Mouse (Mus musculus) left cerebral cortex, postnatal 10 days (tissue): ENCODE measurements around the gene 4930447C04Rik. TPM values are rescaled to one million over a fixed set of nuclear protein-coding genes. Genes with fewer than 3 reads are reported as not detected.

Source experiments
- DNase-seq, 2 experiments: peaks; one replicate each; pipeline ENCODE4 v3.0.0; 2021 to 2022; ENCODE audit warnings: low spot score in 2 of 2, mixed read lengths in 1 of 2; ENCODE audit errors: extremely low spot score in 1 of 2
- intact Hi-C: fragments of 180-260 bp; cut with DNase I; formaldehyde crosslinking; loops from one replicate; pipeline ENCODE4 v1.15.1; 2025
- total RNA-seq, 2 experiments: library from RNA; stranded (reverse); gene quantifications; 2 replicates each; pipeline ENCODE4 v1.2.3; 2021

The 4930447C04Rik gene
- total RNA-seq, 2 experiments from 2014 or later: 7.6 to 9.0 TPM

DNA sequence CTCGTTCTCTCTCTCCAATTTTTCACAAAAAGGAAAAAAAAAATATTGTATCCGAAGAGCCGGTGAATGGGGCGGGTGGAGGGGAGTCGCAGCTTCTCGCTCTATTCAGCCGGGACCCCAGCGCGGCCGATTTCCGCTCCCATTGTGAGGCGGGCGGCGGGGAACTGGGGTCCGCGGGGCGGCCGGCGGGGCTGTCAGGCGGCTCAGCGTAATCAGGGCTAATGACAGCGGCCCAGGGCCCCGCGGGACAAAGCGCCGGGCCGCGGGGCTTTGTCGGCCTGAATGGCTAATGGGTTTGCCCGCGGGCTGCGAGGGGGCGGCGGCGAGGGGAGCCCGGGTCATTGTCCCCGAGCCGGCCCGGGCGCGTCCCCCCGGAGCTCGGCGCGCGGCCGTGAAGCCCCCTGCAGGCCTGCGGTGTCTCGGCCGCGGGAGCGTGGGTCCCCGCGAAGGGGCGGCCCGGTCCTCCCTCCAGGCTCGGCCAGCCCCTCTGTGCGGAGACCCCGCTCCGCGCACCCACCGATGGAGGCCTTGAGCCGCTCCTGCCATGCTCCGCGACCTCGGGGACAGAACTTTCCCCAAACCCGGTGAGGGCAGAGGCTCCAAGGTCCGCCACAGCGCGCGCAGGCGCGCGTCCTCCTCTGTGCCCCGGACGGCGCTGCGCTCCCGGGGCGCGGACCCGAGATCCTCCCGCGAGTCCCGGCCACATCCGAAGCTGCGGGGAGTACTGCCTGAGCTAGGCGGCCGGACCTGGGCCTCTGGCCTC lies 4.9 kb upstream of the 4930447C04Rik start:
- DNase-seq: no peak
- intact Hi-C loops: no loop called here

DNA sequence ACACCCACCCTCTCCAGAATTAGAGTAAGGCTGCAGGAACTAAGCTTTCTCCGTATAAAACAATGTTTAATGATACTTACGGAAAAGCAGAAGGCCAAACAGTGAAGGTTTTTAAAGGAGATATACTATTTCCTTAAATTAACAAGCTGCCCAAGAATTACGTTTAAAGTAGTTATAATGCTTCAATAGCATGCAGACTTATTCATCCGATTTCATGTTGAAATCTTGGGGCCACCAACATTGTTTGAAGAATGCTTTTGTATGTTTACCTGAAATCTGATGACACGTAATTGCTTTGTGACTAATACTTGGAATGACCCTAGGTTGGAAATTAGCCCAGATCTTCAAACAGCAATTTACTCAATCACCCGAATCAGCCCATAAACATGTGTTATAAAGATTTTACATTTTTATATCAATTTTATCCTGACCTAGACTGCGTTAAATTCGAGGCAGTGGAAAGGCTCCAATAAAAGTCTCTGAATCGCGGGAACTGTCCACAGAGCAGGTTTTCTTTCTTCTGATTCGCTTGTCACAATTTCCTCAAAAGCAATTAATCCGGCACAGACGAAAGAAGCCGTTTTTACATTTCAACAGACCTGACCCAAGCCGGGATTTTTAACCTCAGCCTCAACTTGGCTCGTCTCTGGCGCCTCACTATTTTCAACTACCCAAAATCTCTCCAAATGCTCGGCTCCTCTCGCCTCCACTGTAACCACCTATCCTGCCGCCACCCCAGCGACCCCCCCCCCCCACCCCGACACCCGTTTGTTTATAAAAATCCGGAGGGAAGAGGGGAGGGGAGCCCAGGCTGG lies 4.0 kb upstream of the 4930447C04Rik start:
- intact Hi-C loops: no loop called here
- no peak for DNase-seq

GRCm38 (mm10) chr12:72943574-72944110 lies 3.1 kb upstream of the 4930447C04Rik start:
- DNase-seq: no peak
- intact Hi-C loops: no loop called here

GRCm38 (mm10) chr12:72942171-72942570 lies 1.6 kb upstream of the 4930447C04Rik start:
- intact Hi-C loops: no loop called here
- no peak for DNase-seq

GRCm38 (mm10) chr12:72941398-72942051 lies 951 bp upstream of the 4930447C04Rik start:
- intact Hi-C loops: no loop called here
- no peak for DNase-seq

GRCm38 (mm10) chr12:72940822-72941397 lies 336 bp upstream of the 4930447C04Rik start:
- intact Hi-C loops: no loop called here
- no peak for DNase-seq

DNA sequence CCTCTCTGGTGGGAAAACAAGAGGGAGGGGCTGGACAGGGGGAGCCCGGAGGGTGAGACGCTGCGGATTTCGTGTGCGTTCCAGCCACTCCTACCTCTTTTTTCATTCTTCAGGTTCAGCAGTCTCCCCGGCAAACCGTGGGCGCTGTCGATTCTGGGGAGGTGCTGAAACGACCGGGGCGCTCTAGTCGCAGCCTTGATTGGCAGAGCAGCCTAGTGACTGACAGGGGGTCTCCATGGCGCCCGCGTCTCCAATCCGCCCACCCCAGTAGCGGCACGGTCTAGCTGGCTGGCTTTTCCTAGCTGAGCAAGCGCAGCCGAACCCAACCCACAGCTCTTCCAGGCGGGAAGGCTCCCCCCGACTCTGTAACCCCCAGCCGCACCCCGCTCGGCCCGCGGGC lies 958 bp downstream of the 4930447C04Rik start, which contains the start of gene Six6:
TSS of gene Six6 (plus strand) at position 277 of the 400 bp plus-strand sequence.
- intact Hi-C loops: no loop called here

DNA sequence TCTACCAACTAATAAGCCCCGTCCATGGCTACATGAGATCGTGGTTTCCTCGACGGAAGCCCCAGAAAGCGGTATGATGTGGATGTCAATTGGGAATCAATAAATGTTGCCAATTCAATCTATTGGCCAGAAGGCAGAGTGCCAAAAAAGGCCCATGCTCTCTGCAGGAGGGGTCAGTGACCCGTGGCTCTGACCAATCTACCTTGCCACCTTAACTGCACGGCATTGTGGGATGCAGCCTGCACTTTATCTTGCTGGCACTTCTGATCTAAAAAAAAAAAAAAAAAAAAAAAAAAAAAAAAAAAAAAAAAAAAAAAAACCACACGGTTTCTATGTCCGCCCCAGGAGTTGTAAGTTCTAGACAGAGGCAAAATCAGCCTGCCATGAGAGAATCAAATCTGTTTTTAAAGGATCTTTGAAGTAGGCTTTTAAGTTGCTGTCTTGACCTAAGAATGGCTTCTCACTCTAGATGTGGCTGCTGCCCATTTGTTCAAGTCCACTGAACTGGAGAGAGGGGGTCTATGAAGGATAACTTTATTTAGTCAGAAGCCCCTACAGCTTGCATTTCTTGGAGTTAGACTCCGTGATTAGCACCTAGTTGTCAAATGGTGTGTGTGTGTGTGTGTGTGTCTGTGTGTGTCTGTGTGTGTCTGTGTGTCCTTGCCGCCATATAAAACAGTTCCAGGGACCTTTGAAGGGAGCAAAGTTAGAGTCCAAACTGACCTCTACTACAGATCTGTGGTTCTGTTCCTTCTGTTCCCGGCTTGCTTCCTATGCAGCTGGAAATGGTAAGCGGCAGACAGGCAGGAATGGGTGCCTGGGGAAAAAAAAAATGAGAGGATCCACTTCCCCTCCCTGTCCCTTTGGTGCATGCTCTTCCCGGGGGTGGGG lies 1.7 kb downstream of the 4930447C04Rik start:
- intact Hi-C loops: no loop called here
- DNase-seq: no peak

More for the DNA sequence above, 958 bp downstream of the 4930447C04Rik start, which contains the start of gene Six6:
- DNase-seq: no peak

GRCm38 (mm10) chr12:72938176-72938575 lies 2.4 kb downstream of the 4930447C04Rik start:
- intact Hi-C loops: no loop called here
- DNase-seq: no peak

- no peak for DNase-seq
- intact Hi-C loops: no loop called here
Measured at GRCm38 (mm10) chr12:72937537-72938120, 2.9 kb downstream of the 4930447C04Rik start.

- DNase-seq: no peak
- intact Hi-C loops: no loop called here
Measured at GRCm38 (mm10) chr12:72936751-72937150, 3.8 kb downstream of the 4930447C04Rik start.

- intact Hi-C loops: no loop called here
- DNase-seq: peak in 1 of 2 experiments; percentile 35
Measured at GRCm38 (mm10) chr12:72917159-72917993, 23.2 kb downstream of the 4930447C04Rik start.

- intact Hi-C loops: loop anchor here (5.0 kb wide), 1 partner anchor 188 kb away; no protein-coding TSS in a partner anchor
- DNase-seq: no peak
Measured at GRCm38 (mm10) chr12:72854377-72855032, 86.1 kb downstream of the 4930447C04Rik start.

- no peak for DNase-seq
- intact Hi-C loops: loop anchor here (5.0 kb wide), 1 partner anchor 189 kb away; no protein-coding TSS in a partner anchor
Measured at GRCm38 (mm10) chr12:72853406-72854076, 87.0 kb downstream of the 4930447C04Rik start.

DNA sequence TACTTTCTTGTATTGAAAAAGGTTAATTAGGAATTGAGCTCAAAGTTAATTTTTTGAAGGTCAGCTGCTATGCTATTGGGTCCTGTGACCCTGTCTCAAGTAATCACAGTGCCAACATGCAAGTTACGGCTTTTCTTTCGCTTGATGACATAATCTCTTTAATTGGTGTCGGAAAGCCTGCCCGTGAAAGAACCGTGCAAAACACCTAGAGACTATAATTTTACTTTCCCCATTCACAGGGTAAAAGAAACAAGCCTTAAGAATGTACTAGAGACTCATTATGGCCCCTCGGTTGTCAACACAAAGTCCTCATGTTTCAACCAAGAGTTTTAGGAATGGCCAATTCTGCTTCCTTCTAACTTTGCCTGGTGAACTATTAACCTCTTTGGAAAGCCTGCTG lies 88.3 kb downstream of the 4930447C04Rik start:
- intact Hi-C loops: loop anchor here (5.0 kb wide), 1 partner anchor 190 kb away; no protein-coding TSS in a partner anchor
- DNase-seq: no peak
